Comparison of ENCODE assay signal across 11 mouse cellular contexts in genomic region chr6:127605067-127606025, GRCm38 (mm10). TPM values are rescaled to one million over a fixed set of nuclear protein-coding genes. Genes with fewer than 3 reads are reported as not detected.
DNase-seq lines count a peak whose midpoint lies in the region; ATAC-seq lines count a peak whose summit lies in the region.
"Had no signal": no experiment of that assay in that cellular context is flagged by ENCODE, and none has a peak within 500 bp of the region (broad histone marks: within the 10 kb centered on the region; RNA-seq: fewer than 3 reads in every experiment).

No protein-coding gene starts in this region.

- H3K4me2 ChIP-seq in hindbrain, embryonic 12.5 days (replicated peaks): no peak overlapping the region
- no peak overlapping the region for H3K4me2 ChIP-seq in hindbrain, embryonic 11.5 days (replicated peaks; ENCODE audit: low read depth, low read length)
- no peak overlapping the region for H3K4me2 ChIP-seq in neural tube, embryonic 13.5 days
- no peak overlapping the region for H3K4me2 ChIP-seq in limb, embryonic 11.5 days (ENCODE audit: low read depth, severe bottlenecking)
- H3K4me2 ChIP-seq: heart, embryonic 13.5 days had no signal

- H3K27ac ChIP-seq in hindbrain, embryonic 12.5 days: 0 out of 2 replicates have a peak overlapping the region, but pooled peaks have one; percentile 1
- H3K27ac ChIP-seq in hindbrain, embryonic 11.5 days (ENCODE audit: low read depth, low read length): no peak overlapping the region
- peak overlapping the region; percentile 65 for H3K27ac ChIP-seq in neural tube, embryonic 13.5 days (replicated peaks)
- H3K27ac ChIP-seq in limb, embryonic 11.5 days (replicated peaks; ENCODE audit: low read depth, low read length): peak overlapping the region; percentile 23; the same call in 1 of the 2 replicates
- H3K27ac ChIP-seq: heart, embryonic 13.5 days had no signal

- H3K4me3 ChIP-seq in hindbrain, embryonic 12.5 days: no peak overlapping the region
- no peak overlapping the region for H3K4me3 ChIP-seq in hindbrain, embryonic 11.5 days (ENCODE audit: low read depth, low read length)
- no peak overlapping the region for H3K4me3 ChIP-seq in neural tube, embryonic 13.5 days
- H3K4me3 ChIP-seq in limb, embryonic 11.5 days (ENCODE audit: low read depth, low read length): no peak overlapping the region
- H3K4me3 ChIP-seq: heart, embryonic 13.5 days had no signal

- peaks cover 6% of the 10 kb centered on the region for H3K4me1 ChIP-seq in hindbrain, embryonic 12.5 days
- H3K4me1 ChIP-seq in hindbrain, embryonic 11.5 days (replicated peaks; ENCODE audit: control insufficient read depth, insufficient read depth, low read length): no peaks in the 10 kb centered on the region
- H3K4me1 ChIP-seq in neural tube, embryonic 13.5 days (replicated peaks): peaks cover 13% of the 10 kb centered on the region
- H3K4me1 ChIP-seq in limb, embryonic 11.5 days (ENCODE audit: control insufficient read depth, insufficient read depth, low read length): peaks cover 15% of the 10 kb centered on the region
- H3K4me1 ChIP-seq: heart, embryonic 13.5 days had no signal

- DNase-seq in hindbrain, embryonic 11.5 days (ENCODE audit: low spot score): no peak
- no peak for DNase-seq in neural tube, embryonic 10.5 days (ENCODE audit: extremely low spot score, low spot score)
- DNase-seq in limb, embryonic 11.5 days (ENCODE audit: low spot score): peak; percentile 71
- DNase-seq in urinary bladder, adult 18-20 months (ENCODE audit: low spot score in 2 of 2): no peak
- no peak for DNase-seq in adrenal gland, adult 8-10 months
- DNase-seq: cerebellum, adult 11-12 months; left cerebral cortex, postnatal 4 days had no signal

- no peak for ATAC-seq in hindbrain, embryonic 12.5 days (ENCODE audit: low FRiP score)
- no peak for ATAC-seq in hindbrain, embryonic 11.5 days (ENCODE audit: low FRiP score)
- peak; percentile 72; the same call in 1 of the 2 replicates for ATAC-seq in neural tube, embryonic 13.5 days (ENCODE audit: low read depth)
- peak; percentile 92 for ATAC-seq in limb, embryonic 11.5 days (ENCODE audit: insufficient number of reproducible peaks, low FRiP score, low TSS enrichment, low read depth)
- no peak for ATAC-seq in activated CD4-positive, CD25-positive, alpha-beta regulatory T cell, adult 4 months

- H3K36me3 ChIP-seq in hindbrain, embryonic 12.5 days: no peaks in the 10 kb centered on the region
- no peaks in the 10 kb centered on the region for H3K36me3 ChIP-seq in hindbrain, embryonic 11.5 days (ENCODE audit: control insufficient read depth, insufficient read depth, low read length)
- H3K36me3 ChIP-seq in neural tube, embryonic 13.5 days: no peaks in the 10 kb centered on the region
- H3K36me3 ChIP-seq in limb, embryonic 11.5 days (ENCODE audit: control insufficient read depth, insufficient read depth, low read length): no peaks in the 10 kb centered on the region; the same call in 1 of the 2 replicates
- H3K36me3 ChIP-seq: heart, embryonic 13.5 days had no signal

- H3K27me3 ChIP-seq in hindbrain, embryonic 12.5 days: no peaks in the 10 kb centered on the region
- H3K27me3 ChIP-seq in hindbrain, embryonic 11.5 days (ENCODE audit: control insufficient read depth, insufficient read depth, low read length): no peaks in the 10 kb centered on the region
- no peaks in the 10 kb centered on the region for H3K27me3 ChIP-seq in neural tube, embryonic 13.5 days
- no peaks in the 10 kb centered on the region for H3K27me3 ChIP-seq in limb, embryonic 11.5 days (ENCODE audit: control insufficient read depth, insufficient read depth, low read length)
- H3K27me3 ChIP-seq: heart, embryonic 13.5 days had no signal

- H3K9me3 ChIP-seq in hindbrain, embryonic 12.5 days (replicated peaks): no peaks in the 10 kb centered on the region
- H3K9me3 ChIP-seq in hindbrain, embryonic 11.5 days (ENCODE audit: control insufficient read depth, low read length): no peaks in the 10 kb centered on the region
- no peaks in the 10 kb centered on the region for H3K9me3 ChIP-seq in neural tube, embryonic 13.5 days
- no peaks in the 10 kb centered on the region for H3K9me3 ChIP-seq in limb, embryonic 11.5 days (ENCODE audit: control insufficient read depth, low read length)

- 65% methylated on average over 15 of the region's 15 CpGs for WGBS in hindbrain, embryonic 12.5 days
- WGBS in hindbrain, embryonic 11.5 days: 66% methylated on average over 15 of the region's 15 CpGs
- 51% methylated on average over 15 of the region's 15 CpGs for WGBS in neural tube, embryonic 13.5 days
- 34% methylated on average over 15 of the region's 15 CpGs for WGBS in limb, embryonic 11.5 days

- H3K9ac ChIP-seq in hindbrain, embryonic 12.5 days: no peak overlapping the region
- no peak overlapping the region for H3K9ac ChIP-seq in hindbrain, embryonic 11.5 days (ENCODE audit: low read depth, low read length)
- H3K9ac ChIP-seq in neural tube, embryonic 13.5 days: no peak overlapping the region
- H3K9ac ChIP-seq in limb, embryonic 11.5 days (ENCODE audit: low read length): no peak overlapping the region
- H3K9ac ChIP-seq: heart, embryonic 13.5 days had no signal

RNA-seq across cellular contexts. Expression of gene Cracr2a, which starts 44.2 kb away (rescaled TPM):
- 0.85 and 1.6 TPM in 2 replicates for polyA plus RNA-seq in hindbrain, embryonic 12.5 days (2016; fragmentation: Nextera tagmentation; extraction: Ambion mirVana)
- 0.83 and 1.2 TPM in 2 replicates for polyA plus RNA-seq in hindbrain, embryonic 11.5 days (2014; fragmentation: Nextera tagmentation; extraction: Ambion mirVana)
- polyA plus RNA-seq in neural tube, embryonic 13.5 days (2015; fragmentation: Nextera tagmentation; extraction: Ambion mirVana): 0.59 and 0.92 TPM in 2 replicates
- 1.2 and 1.4 TPM in 2 replicates for polyA plus RNA-seq in limb, embryonic 11.5 days (2014; fragmentation: Nextera tagmentation; extraction: Ambion mirVana)
- polyA plus RNA-seq in activated CD4-positive, CD25-positive, alpha-beta regulatory T cell, adult 4 months (2017; shearing (Covaris generic)): 10 to 100 TPM; 11.2 to 12.3 TPM
- total RNA-seq in adrenal gland, adult 8-10 months (2022): 1 to 10 TPM; 2.1 to 4.3 (median 4.1) TPM

Comparison
In these comparisons a context has a peak if more than half of its experiments do, and no peak if none do; other contexts are left out.
1. ATAC-seq: peak in neural tube, embryonic 13.5 days (single experiment) and limb, embryonic 11.5 days (single experiment); none in hindbrain, embryonic 12.5 days (single experiment), hindbrain, embryonic 11.5 days (single experiment) and activated CD4-positive, CD25-positive, alpha-beta regulatory T cell, adult 4 months (single experiment).